Mouse (Mus musculus): ENCODE measurements around the gene Slc6a2.

Slc6a2 gene

GRCm38 (mm10) chr8:93030664-93031063 is 70.8 kb downstream of the Slc6a2 start:
- peak; percentile 58; the same call in 1 of the 2 replicates for ATAC-seq (ENCODE audit: low TSS enrichment)

GRCm38 (mm10) chr8:93038831-93039230 is 79.0 kb downstream of the Slc6a2 start:
- no peak for ATAC-seq (ENCODE audit: low TSS enrichment)

GRCm38 (mm10) chr8:93040256-93040655 is 80.4 kb downstream of the Slc6a2 start:
- ATAC-seq (ENCODE audit: low TSS enrichment): peak; percentile 97

- ATAC-seq (ENCODE audit: low TSS enrichment): no peak
Measured at GRCm38 (mm10) chr8:93040776-93041567, 81.1 kb downstream of the Slc6a2 start.

- no peak for ATAC-seq (ENCODE audit: low TSS enrichment)
Measured at GRCm38 (mm10) chr8:93043083-93043482, 83.2 kb downstream of the Slc6a2 start.

- ATAC-seq (ENCODE audit: low TSS enrichment): no peak
Measured at GRCm38 (mm10) chr8:93048092-93048491, 88.2 kb downstream of the Slc6a2 start, which contains the start of gene Ces1a. Gene Ces1a, minus strand, starts transcription at chr8:93048192.

- ATAC-seq (ENCODE audit: low TSS enrichment): peak; percentile 90
Measured at GRCm38 (mm10) chr8:93048510-93049416, 88.9 kb downstream of the Slc6a2 start.

Measured in frontal cortex, adult (tissue).